8 mouse cellular contexts compared by ENCODE assay signal in the genomic region with DNA sequence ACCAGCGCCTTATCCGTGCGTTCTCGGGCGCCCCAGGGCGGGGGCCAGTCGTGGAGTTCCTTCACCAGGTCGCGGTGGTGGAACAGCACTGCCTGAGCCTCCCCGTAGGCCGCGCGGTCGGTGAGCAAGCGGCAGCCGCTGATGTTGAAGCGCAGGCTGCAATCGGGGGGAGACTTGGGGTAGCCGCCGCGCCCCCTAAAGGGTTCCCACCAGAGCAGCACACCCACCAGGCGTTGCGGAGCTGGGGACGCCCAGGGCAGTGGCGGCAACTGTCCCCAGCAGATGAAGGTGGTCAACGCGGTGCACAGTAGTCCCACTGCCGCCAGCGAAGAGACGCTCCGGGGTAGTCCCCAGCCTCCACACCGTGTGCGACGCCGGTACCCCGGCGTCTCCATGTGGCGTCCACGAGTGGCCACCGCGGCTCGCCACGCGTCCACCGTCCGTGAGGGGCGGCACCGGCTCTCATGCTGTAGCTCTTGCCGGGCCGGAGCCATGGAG. TPM values are rescaled to one million over a fixed set of nuclear protein-coding genes. Genes with fewer than 3 reads are reported as not detected.
DNase-seq lines count a peak whose midpoint lies in the region; ATAC-seq and TF ChIP-seq lines count a peak whose summit lies in the region.

No protein-coding gene starts in this region.

- peaks cover 3% of the 10 kb centered on the region; the same call in 1 of the 2 replicates for H3K27me3 ChIP-seq in forebrain, embryonic 15.5 days
- no peaks in the 10 kb centered on the region for H3K27me3 ChIP-seq in kidney, adult 2 months (replicated peaks; ENCODE audit: control insufficient read depth, insufficient read depth, low read length)
- H3K27me3 ChIP-seq in megakaryocyte, embryonic 14.5 days (replicated peaks), result peaks cover 62% of the 10 kb centered on the region
- H3K27me3 ChIP-seq in stomach, embryonic 15.5 days (replicated peaks), result no peaks in the 10 kb centered on the region

- peak overlapping the region; percentile 75 for H3K4me2 ChIP-seq in forebrain, embryonic 15.5 days (replicated peaks)
- peak overlapping the region; percentile 98 for H3K4me2 ChIP-seq in stomach, embryonic 15.5 days

- WGBS in forebrain, embryonic 15.5 days, result under 1% methylated on average over 49 of the region's 50 CpGs
- whole genome bisulfite sequencing in kidney, adult 2 months, result 2% methylated on average over 49 of the region's 50 CpGs
- 1% methylated on average over 49 of the region's 50 CpGs for WGBS in stomach, embryonic 15.5 days

- peaks cover 12% of the 10 kb centered on the region; the same call in 1 of the 2 replicates for H3K4me1 ChIP-seq in forebrain, embryonic 15.5 days
- no peaks in the 10 kb centered on the region for H3K4me1 ChIP-seq in kidney, adult 2 months (ENCODE audit: control insufficient read depth, insufficient read depth, low read length)
- peaks cover 16% of the 10 kb centered on the region for H3K4me1 ChIP-seq in megakaryocyte, embryonic 14.5 days
- peaks cover 12% of the 10 kb centered on the region; the same call in 1 of the 2 replicates for H3K4me1 ChIP-seq in stomach, embryonic 15.5 days

- ATAC-seq in frontal cortex, adult (ENCODE audit: low TSS enrichment), result peak; percentile 50
- peak; percentile 86 for ATAC-seq in forebrain, embryonic 15.5 days (replicated peaks)
- ATAC-seq in stomach, embryonic 15.5 days (ENCODE audit: insufficient read depth, low FRiP score, low read depth), result peak; percentile 45; the same call in 1 of the 2 replicates

- no peaks in the 10 kb centered on the region for H3K9me3 ChIP-seq in forebrain, embryonic 15.5 days
- peaks cover 8% of the 10 kb centered on the region; the same call in 1 of the 2 replicates for H3K9me3 ChIP-seq in megakaryocyte, embryonic 14.5 days
- no peaks in the 10 kb centered on the region for H3K9me3 ChIP-seq in stomach, embryonic 15.5 days

- H3K4me3 ChIP-seq in forebrain, embryonic 15.5 days, result peak overlapping the region; percentile 50
- H3K4me3 ChIP-seq in kidney, adult 2 months (ENCODE audit: insufficient read depth, low read depth, low read length), result peak overlapping the region; percentile 58
- H3K4me3 ChIP-seq in megakaryocyte, embryonic 14.5 days (replicated peaks), result peak overlapping the region; percentile 89
- peak overlapping the region; percentile 61 for H3K4me3 ChIP-seq in stomach, embryonic 15.5 days (replicated peaks)

- TF ChIP-seq CTCF in kidney, adult 2 months (conservative IDR thresholded peaks at IDR 0.05; ENCODE audit: insufficient read depth, insufficient read length, low read depth, low read length), result no peak

- no peak for DNase-seq in frontal cortex, postnatal 14 days (ENCODE audit: low spot score in 2 of 2)
- peak; percentile 23 to 38 for DNase-seq in adrenal gland, adult 18-20 months (ENCODE audit: low spot score in 2 of 2)
- DNase-seq in kidney, adult 2 months, result no peak
- no peak for DNase-seq in cerebellum, adult 18-20 months

- no peaks in the 10 kb centered on the region for H3K36me3 ChIP-seq in forebrain, embryonic 15.5 days
- H3K36me3 ChIP-seq in kidney, adult 2 months (ENCODE audit: control insufficient read depth, insufficient read depth, low read length), result no peaks in the 10 kb centered on the region
- no peaks in the 10 kb centered on the region for H3K36me3 ChIP-seq in megakaryocyte, embryonic 14.5 days (replicated peaks; ENCODE audit: low read length)
- H3K36me3 ChIP-seq in stomach, embryonic 15.5 days, result no peaks in the 10 kb centered on the region; the same call in 1 of the 2 replicates

- TF ChIP-seq POLR2A in kidney, adult 2 months (IDR thresholded peaks at IDR 0.05; ENCODE audit: low read depth, low read length), result no peak

- H3K9ac ChIP-seq in forebrain, embryonic 15.5 days (replicated peaks), result peak overlapping the region; percentile 52
- peak overlapping the region; percentile 37; the same call in 1 of the 2 replicates for H3K9ac ChIP-seq in stomach, embryonic 15.5 days

- no peak overlapping the region for H3K27ac ChIP-seq in forebrain, embryonic 15.5 days (replicated peaks)
- no peak overlapping the region for H3K27ac ChIP-seq in kidney, adult 2 months (ENCODE audit: insufficient read depth, low read depth, low read length)
- H3K27ac ChIP-seq in stomach, embryonic 15.5 days, result peak overlapping the region; percentile 63; the same call in 1 of the 2 replicates

RNA-seq across cellular contexts. Expression of a gene that starts 0.6 kb away (rescaled TPM):
- total RNA-seq in adrenal gland, adult 18-20 months (2021), result under 1 TPM; 0.53 to 0.77 TPM
- polyA plus RNA-seq in forebrain, embryonic 15.5 days (2015; fragmentation: Nextera tagmentation; extraction: Ambion mirVana), result 0.70 and 0.94 TPM in 2 replicates
- 0.97 and 1.3 TPM in 2 replicates for polyA plus RNA-seq in kidney, adult 2 months (2012; rRNA removed)
- 0.02 TPM in 1 of 2 replicates, not detected in the other for polyA plus RNA-seq in megakaryocyte, embryonic 14.5 days (2012; ENCODE audit: insufficient read depth, low replicate concordance)
- polyA plus RNA-seq in stomach, embryonic 15.5 days (2015; fragmentation: Nextera tagmentation; extraction: Ambion mirVana), result 6.6 and 7.5 TPM in 2 replicates

RNA-seq across cellular contexts. Expression of a gene that starts 11.0 kb away (rescaled TPM):
- total RNA-seq in adrenal gland, adult 18-20 months (2021), result under 1 TPM in 1 of 2 experiments, not detected in 1; 0.19 TPM
- polyA plus RNA-seq in forebrain, embryonic 15.5 days (2015; fragmentation: Nextera tagmentation; extraction: Ambion mirVana), result 0.17 and 0.18 TPM in 2 replicates
- 0.38 and 0.48 TPM in 2 replicates for polyA plus RNA-seq in kidney, adult 2 months (2012; rRNA removed)
- not detected in 2 replicates for polyA plus RNA-seq in megakaryocyte, embryonic 14.5 days (2012; ENCODE audit: insufficient read depth, low replicate concordance)
- polyA plus RNA-seq in stomach, embryonic 15.5 days (2015; fragmentation: Nextera tagmentation; extraction: Ambion mirVana), result 0.10 and 0.14 TPM in 2 replicates

RNA-seq across cellular contexts. Expression of a gene that starts 19.3 kb away (rescaled TPM):
- total RNA-seq in adrenal gland, adult 18-20 months (2021), result not detected
- polyA plus RNA-seq in forebrain, embryonic 15.5 days (2015; fragmentation: Nextera tagmentation; extraction: Ambion mirVana), result 2.9 and 4.5 TPM in 2 replicates
- not detected in 2 replicates for polyA plus RNA-seq in kidney, adult 2 months (2012; rRNA removed)
- not detected in 2 replicates for polyA plus RNA-seq in megakaryocyte, embryonic 14.5 days (2012; ENCODE audit: insufficient read depth, low replicate concordance)
- not detected in 2 replicates for polyA plus RNA-seq in stomach, embryonic 15.5 days (2015; fragmentation: Nextera tagmentation; extraction: Ambion mirVana)

RNA-seq across cellular contexts. Expression of a gene that starts 32.9 kb away (rescaled TPM):
- 10 to 100 TPM; 17.2 TPM for total RNA-seq in adrenal gland, adult 18-20 months (2021)
- 14.8 and 17.1 TPM in 2 replicates for polyA plus RNA-seq in forebrain, embryonic 15.5 days (2015; fragmentation: Nextera tagmentation; extraction: Ambion mirVana)
- polyA plus RNA-seq in kidney, adult 2 months (2012; rRNA removed), result 3.1 and 3.5 TPM in 2 replicates
- 2.3 and 2.8 TPM in 2 replicates for polyA plus RNA-seq in megakaryocyte, embryonic 14.5 days (2012; ENCODE audit: insufficient read depth, low replicate concordance)
- 20.2 and 24.7 TPM in 2 replicates for polyA plus RNA-seq in stomach, embryonic 15.5 days (2015; fragmentation: Nextera tagmentation; extraction: Ambion mirVana)

RNA-seq across cellular contexts. Expression of a gene that starts 33.1 kb away (rescaled TPM):
- total RNA-seq in adrenal gland, adult 18-20 months (2021), result 10 to 100 TPM; 10.6 to 13.8 TPM
- polyA plus RNA-seq in forebrain, embryonic 15.5 days (2015; fragmentation: Nextera tagmentation; extraction: Ambion mirVana), result 43.0 and 47.3 TPM in 2 replicates
- 4.0 and 5.0 TPM in 2 replicates for polyA plus RNA-seq in kidney, adult 2 months (2012; rRNA removed)
- polyA plus RNA-seq in megakaryocyte, embryonic 14.5 days (2012; ENCODE audit: insufficient read depth, low replicate concordance), result 5.4 and 6.1 TPM in 2 replicates
- polyA plus RNA-seq in stomach, embryonic 15.5 days (2015; fragmentation: Nextera tagmentation; extraction: Ambion mirVana), result 39.6 and 42.6 TPM in 2 replicates

Comparison
In these comparisons a context has a peak if more than half of its experiments do, and no peak if none do; other contexts are left out.
1. DNase-seq: peak in adrenal gland, adult 18-20 months (2 of 2); none in frontal cortex, postnatal 14 days (0 of 2), kidney, adult 2 months (single experiment) and cerebellum, adult 18-20 months (0 of 2).
2. Peak in every context shown above with its lines, with median percentiles within 50 percentile points of each other: ATAC-seq and H3K4me3 ChIP-seq.